Mouse (Mus musculus): ENCODE results near the gene Prmt3. TPM values are rescaled to one million over a fixed set of nuclear protein-coding genes. Genes with fewer than 3 reads are reported as not detected.

Prmt3 gene
- polyA plus RNA-seq, 1 experiment: 1.6 TPM

DNA sequence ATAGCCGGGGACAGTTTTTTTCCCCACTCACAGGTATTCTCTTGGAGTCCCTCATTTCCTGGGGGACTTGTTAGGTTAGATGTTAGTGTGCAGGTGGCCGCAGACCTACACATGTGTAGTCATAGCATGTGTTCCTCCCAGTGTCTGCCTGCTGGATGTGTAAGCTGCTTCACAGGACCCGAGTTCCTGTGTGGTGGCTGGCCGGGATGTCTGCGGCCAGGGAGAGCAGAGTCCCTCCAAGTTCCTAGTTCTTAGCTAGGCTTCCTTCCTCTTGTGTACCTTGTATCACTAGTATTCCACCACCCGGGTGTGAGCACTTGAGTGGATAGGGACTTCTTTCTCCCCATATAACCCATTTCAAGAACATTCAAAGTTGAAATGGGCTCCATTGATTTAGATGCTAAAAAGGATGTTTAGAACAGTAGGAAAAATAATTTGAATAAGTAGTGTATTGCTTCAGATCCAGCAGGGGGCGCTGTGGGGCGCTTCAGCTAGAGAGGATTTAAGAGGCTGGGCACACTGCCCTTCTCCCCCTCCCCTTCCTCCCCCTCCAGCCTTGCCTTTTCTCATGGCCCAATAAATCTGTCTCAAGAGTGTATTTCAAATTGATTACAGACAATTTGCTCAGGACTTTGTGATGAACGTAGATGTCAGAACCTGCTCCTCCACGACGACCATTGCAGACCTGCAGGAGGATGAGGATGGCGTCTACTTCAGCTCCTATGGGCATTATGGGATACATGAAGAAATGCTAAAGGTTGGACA lies 8.7 kb downstream of the Prmt3 start:
- no peaks in the 10 kb centered on the region; the same call in 1 of the 2 replicates for H3K4me1 ChIP-seq (ENCODE audit: control insufficient read depth)
- H3K27me3 ChIP-seq (ENCODE audit: control insufficient read depth): no peaks in the 10 kb centered on the region
- peaks cover 92% of the 10 kb centered on the region for H3K36me3 ChIP-seq (ENCODE audit: control insufficient read depth)
- H3K9me3 ChIP-seq (ENCODE audit: control insufficient read depth, low read length): no peaks in the 10 kb centered on the region
- TF ChIP-seq GATA1 (IDR thresholded peaks at IDR 0.05; ENCODE audit: low read length) (no peak), TAL1 (IDR thresholded peaks at IDR 0.05; ENCODE audit: low read length) (no peak)
- H3K4me3 ChIP-seq (replicated peaks): no peak overlapping the region

DNA sequence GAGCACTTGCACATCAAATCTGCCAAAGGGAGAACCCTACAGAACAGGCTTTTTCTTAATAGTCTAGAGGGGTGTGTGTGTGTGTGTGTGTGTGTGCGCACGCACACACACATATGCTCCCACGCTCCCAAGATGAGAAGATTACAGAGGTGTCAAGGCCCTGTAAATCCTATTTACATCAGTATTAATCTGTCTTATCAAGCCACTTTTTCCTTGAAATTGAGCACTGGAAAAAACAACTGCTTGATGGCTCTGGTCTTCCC lies 9.2 kb downstream of the Prmt3 start:
- H3K27me3 ChIP-seq (ENCODE audit: control insufficient read depth): no peaks in the 10 kb centered on the region
- no peaks in the 10 kb centered on the region for H3K9me3 ChIP-seq (ENCODE audit: control insufficient read depth, low read length)
- TF ChIP-seq TAL1 (IDR thresholded peaks at IDR 0.05; ENCODE audit: low read length): no peak
- H3K36me3 ChIP-seq (ENCODE audit: control insufficient read depth): peaks cover 90% of the 10 kb centered on the region
- no peaks in the 10 kb centered on the region; the same call in 1 of the 2 replicates for H3K4me1 ChIP-seq (ENCODE audit: control insufficient read depth)
- H3K4me3 ChIP-seq (replicated peaks): no peak overlapping the region

DNA sequence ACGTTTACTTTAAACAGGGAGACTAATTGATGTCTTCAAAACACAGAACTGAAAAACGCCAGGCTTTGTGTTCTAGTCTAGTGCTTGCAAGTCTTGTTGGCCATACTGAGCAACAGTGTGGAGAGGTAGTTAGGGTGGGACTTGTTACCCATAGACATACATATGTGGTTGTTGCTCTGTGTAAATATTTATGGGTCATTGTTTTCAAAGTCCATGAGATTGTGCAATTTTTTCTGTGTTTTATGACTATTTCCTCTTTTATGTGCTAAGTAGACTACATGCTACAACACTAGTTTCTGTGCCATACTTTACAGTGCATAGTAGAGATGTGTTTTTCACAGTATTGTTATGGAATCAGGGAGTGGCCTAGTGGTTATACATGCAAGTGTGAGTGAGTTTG lies 16.2 kb downstream of the Prmt3 start:
- H3K36me3 ChIP-seq (ENCODE audit: control insufficient read depth): peaks cover 86% of the 10 kb centered on the region

DNA sequence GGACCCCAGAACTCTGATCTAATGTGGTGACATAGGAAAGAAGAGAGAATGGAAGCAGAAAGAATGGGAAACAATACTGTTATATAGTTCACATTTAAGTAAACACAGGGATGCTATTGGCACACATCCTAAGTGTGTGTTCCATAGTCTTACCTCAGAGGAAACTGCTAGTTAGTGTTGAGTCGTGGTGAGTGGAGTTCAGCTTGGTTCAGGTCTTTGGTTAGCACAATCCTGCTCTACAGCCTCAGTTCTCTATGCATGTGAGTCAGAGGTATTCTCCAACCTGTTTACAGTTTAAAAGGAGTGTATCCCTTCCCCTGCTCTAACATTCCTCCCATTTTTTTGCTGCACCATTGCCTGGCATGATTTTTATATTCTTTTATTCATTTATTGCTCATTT lies 19.0 kb downstream of the Prmt3 start:
- Histone ChIP-seq H3K9me3 (ENCODE audit: control insufficient read depth, low read length) (no peaks in the 10 kb centered on the region), H3K36me3 (ENCODE audit: control insufficient read depth) (peaks cover 84% of the 10 kb centered on the region), H3K27me3 (ENCODE audit: control insufficient read depth) (no peaks in the 10 kb centered on the region), H3K4me1 (ENCODE audit: control insufficient read depth) (no peaks in the 10 kb centered on the region), H3K4me3 (replicated peaks) (no peak overlapping the region)
- TF ChIP-seq TAL1 (IDR thresholded peaks at IDR 0.05; ENCODE audit: low read length) (no peak), GATA1 (IDR thresholded peaks at IDR 0.05; ENCODE audit: low read length) (no peak)

More for the DNA sequence above, 16.2 kb downstream of the Prmt3 start:
- Histone ChIP-seq H3K4me1 (ENCODE audit: control insufficient read depth) (no peaks in the 10 kb centered on the region), H3K9me3 (ENCODE audit: control insufficient read depth, low read length) (no peaks in the 10 kb centered on the region), H3K4me3 (replicated peaks) (no peak overlapping the region), H3K27me3 (ENCODE audit: control insufficient read depth) (no peaks in the 10 kb centered on the region)
- TF ChIP-seq GATA1 (IDR thresholded peaks at IDR 0.05; ENCODE audit: low read length) (no peak), TAL1 (IDR thresholded peaks at IDR 0.05; ENCODE audit: low read length) (no peak)

DNA sequence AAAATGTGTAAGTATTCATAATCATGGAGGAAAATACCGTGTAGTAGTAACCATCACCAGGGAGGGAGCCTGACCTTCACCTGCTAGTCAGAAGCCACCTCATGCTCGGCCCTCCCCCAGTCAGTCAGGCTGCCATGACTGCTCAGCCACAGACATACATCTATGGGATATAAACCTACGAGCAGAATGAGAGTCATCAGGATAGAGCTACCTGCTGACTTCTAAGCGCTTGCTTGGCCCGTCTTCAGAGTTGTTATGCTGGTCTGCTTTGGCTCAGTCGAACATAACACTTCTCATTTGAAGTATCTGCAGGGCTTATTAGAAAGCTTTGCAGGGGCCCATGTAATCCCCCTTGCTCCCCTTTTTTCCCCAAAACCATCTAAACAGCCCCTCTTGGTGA lies 25.4 kb downstream of the Prmt3 start:
- H3K4me3 ChIP-seq (replicated peaks): no peak overlapping the region
- peaks cover 23% of the 10 kb centered on the region for H3K4me1 ChIP-seq (ENCODE audit: control insufficient read depth)
- peaks cover 64% of the 10 kb centered on the region for H3K36me3 ChIP-seq (ENCODE audit: control insufficient read depth)
- H3K27me3 ChIP-seq (ENCODE audit: control insufficient read depth): no peaks in the 10 kb centered on the region
- TF ChIP-seq GATA1 (IDR thresholded peaks at IDR 0.05; ENCODE audit: low read length): no peak
- no peak for TF ChIP-seq TAL1 (IDR thresholded peaks at IDR 0.05; ENCODE audit: low read length)
- H3K9me3 ChIP-seq (ENCODE audit: control insufficient read depth, low read length): no peaks in the 10 kb centered on the region

DNA sequence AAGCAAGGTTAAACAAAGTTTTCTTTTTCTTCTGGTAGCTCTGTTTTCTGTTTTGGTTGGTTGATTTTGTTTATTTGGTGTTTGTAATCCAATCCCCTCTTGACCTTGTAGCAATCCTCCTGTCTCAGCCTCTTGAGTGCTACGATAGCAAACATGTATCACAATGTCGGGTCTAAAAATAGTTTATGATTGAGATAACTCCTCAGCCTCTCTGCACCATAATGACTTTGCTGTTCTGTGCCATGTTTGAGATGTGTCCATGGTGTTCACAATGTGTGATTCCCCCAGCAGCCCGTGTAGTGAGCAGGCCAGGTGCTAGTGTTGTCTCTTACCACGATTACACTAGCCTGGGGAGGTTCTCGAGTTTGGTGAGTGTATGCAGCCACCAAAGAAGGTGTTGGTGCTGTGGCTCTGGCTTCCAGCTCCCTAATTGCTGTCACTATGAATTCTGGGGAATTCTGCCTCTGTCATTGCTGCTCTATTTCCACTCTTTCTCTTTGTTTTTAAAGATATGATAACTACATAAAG lies 26.6 kb downstream of the Prmt3 start:
- H3K4me3 ChIP-seq (replicated peaks): no peak overlapping the region
- peaks cover 23% of the 10 kb centered on the region for H3K4me1 ChIP-seq (ENCODE audit: control insufficient read depth)
- peaks cover 64% of the 10 kb centered on the region for H3K36me3 ChIP-seq (ENCODE audit: control insufficient read depth)
- TF ChIP-seq TAL1 (IDR thresholded peaks at IDR 0.05; ENCODE audit: low read length) (no peak), GATA1 (IDR thresholded peaks at IDR 0.05; ENCODE audit: low read length) (no peak)
- H3K27me3 ChIP-seq (ENCODE audit: control insufficient read depth): no peaks in the 10 kb centered on the region
- H3K9me3 ChIP-seq (ENCODE audit: control insufficient read depth, low read length): no peaks in the 10 kb centered on the region

DNA sequence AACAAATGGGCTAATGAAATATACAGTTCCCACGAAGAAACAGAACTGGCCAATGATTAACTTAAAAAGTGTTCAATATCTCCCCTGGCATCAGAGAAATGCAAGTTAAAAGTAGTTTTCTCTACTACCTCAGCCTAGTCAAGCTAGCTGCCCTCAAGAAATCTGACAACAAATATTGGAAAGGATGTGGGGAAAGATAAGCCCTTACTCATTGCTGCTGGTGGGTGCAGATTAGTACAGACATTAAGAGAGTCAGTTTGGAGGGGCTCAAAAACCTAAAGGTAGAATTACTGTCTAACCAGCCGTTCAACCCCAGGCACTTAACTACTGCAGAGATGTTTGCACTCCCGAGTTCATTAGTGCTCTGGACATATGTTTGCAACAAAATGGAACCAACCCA lies 27.5 kb downstream of the Prmt3 start:
- no peak overlapping the region for H3K4me3 ChIP-seq (replicated peaks)
- H3K36me3 ChIP-seq (ENCODE audit: control insufficient read depth): peaks cover 60% of the 10 kb centered on the region
- H3K4me1 ChIP-seq (ENCODE audit: control insufficient read depth): peaks cover 23% of the 10 kb centered on the region
- no peaks in the 10 kb centered on the region for H3K27me3 ChIP-seq (ENCODE audit: control insufficient read depth)
- TF ChIP-seq GATA1 (IDR thresholded peaks at IDR 0.05; ENCODE audit: low read length): no peak
- TF ChIP-seq TAL1 (IDR thresholded peaks at IDR 0.05; ENCODE audit: low read length): no peak
- H3K9me3 ChIP-seq (ENCODE audit: control insufficient read depth, low read length): no peaks in the 10 kb centered on the region

DNA sequence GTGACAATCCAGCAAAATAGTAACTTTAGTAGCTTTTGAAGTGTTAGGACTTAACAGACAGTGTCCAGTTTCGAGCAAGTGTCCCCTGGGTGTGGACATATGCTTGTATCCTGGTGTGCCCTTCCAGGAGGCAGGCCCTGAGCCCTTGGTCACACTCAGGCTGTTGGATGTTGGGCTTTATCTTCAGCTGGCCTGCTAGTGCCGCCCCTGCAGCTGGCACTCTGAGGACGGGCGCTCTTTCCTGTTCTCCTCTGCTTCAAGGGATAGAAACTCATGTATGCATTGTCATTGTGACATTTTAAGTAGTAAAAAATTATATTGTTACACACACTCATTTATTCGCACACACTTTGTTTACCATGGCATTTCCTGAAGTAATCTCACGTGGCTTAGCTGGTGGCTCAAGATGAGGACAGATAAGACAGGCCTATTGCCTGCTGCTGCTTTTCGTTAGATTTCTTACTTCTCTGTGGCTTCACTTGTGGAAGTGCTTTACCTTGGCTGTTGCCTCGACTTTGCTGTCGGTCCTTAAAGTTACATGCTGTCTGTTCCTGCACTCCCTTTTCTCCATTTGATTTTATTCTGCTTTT lies 29.0 kb downstream of the Prmt3 start:
- peaks cover 23% of the 10 kb centered on the region for H3K4me1 ChIP-seq (ENCODE audit: control insufficient read depth)
- H3K4me3 ChIP-seq (replicated peaks): no peak overlapping the region
- H3K9me3 ChIP-seq (ENCODE audit: control insufficient read depth, low read length): no peaks in the 10 kb centered on the region
- TF ChIP-seq GATA1 (IDR thresholded peaks at IDR 0.05; ENCODE audit: low read length) (no peak), TAL1 (IDR thresholded peaks at IDR 0.05; ENCODE audit: low read length) (no peak)
- no peaks in the 10 kb centered on the region for H3K27me3 ChIP-seq (ENCODE audit: control insufficient read depth)
- peaks cover 58% of the 10 kb centered on the region for H3K36me3 ChIP-seq (ENCODE audit: control insufficient read depth)

DNA sequence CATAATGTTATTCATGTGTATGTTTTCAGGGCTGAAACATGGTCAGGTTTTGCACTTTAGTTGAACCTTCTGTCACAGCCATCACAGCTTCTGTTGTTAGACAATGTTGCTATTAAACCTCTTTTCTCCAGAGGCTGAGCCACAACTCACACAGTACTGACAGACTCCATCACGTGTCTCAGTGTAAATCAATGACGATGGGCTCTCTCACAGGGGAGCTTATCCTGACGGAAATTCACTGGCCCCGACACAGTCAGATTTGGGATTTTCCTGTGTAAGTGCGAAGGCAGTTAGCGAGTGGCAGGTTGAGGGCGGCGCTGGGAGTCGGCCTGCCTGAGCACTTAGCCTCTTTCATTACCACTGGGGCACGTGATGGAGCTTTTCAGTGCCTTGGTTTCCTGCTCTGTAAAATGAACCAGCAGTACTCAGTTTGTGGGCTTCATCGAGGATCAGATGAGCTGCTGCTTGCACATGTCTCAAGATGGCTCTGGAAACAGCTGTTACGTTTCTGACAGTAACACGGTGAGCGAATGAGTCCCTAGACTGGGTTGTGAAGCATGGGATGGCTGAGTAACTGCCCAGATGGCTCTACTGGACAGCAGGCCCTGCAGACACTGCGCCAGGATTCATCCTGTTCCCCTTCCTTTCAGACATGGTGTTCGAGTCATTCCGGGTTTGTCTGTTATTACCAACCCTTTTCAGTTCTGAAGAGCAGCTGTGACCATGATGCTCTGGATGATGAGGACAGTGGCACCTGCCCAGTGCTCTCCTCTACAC lies 29.9 kb downstream of the Prmt3 start:
- no peak for TF ChIP-seq TAL1 (IDR thresholded peaks at IDR 0.05; ENCODE audit: low read length)
- no peak for TF ChIP-seq GATA1 (IDR thresholded peaks at IDR 0.05; ENCODE audit: low read length)
- Histone ChIP-seq H3K27me3 (ENCODE audit: control insufficient read depth) (no peaks in the 10 kb centered on the region), H3K4me1 (ENCODE audit: control insufficient read depth) (peaks cover 23% of the 10 kb centered on the region), H3K4me3 (replicated peaks) (no peak overlapping the region), H3K9me3 (ENCODE audit: control insufficient read depth, low read length) (no peaks in the 10 kb centered on the region), H3K36me3 (ENCODE audit: control insufficient read depth) (peaks cover 55% of the 10 kb centered on the region)
